8 mouse cellular contexts compared by ENCODE assay signal in genomic region chr2:32876490-32877302, GRCm38 (mm10). TPM values are rescaled to one million over a fixed set of nuclear protein-coding genes. Genes with fewer than 3 reads are reported as not detected.
DNase-seq lines count a peak whose midpoint lies in the region; ATAC-seq lines count a peak whose summit lies in the region.

No protein-coding gene starts in this region.

- peak overlapping the region; percentile 95 for H3K27ac ChIP-seq in limb, embryonic 10.5 days

- ATAC-seq in cerebellum, adult (ENCODE audit: insufficient number of reproducible peaks, low FRiP score, low TSS enrichment) = 0 out of 2 replicates have a peak, but pooled peaks have one; percentile 21

- peaks cover 6% of the 10 kb centered on the region for H3K36me3 ChIP-seq in limb, embryonic 10.5 days

- DNase-seq in cerebellum, postnatal 4 days (ENCODE audit: low spot score in 2 of 2) = no peak
- DNase-seq in urinary bladder, adult 2 months (ENCODE audit: low spot score) = peak; percentile 36
- no peak for DNase-seq in urinary bladder, adult 18-20 months (ENCODE audit: low spot score in 2 of 2)
- DNase-seq in limb, embryonic 10.5 days (ENCODE audit: low spot score) = peak; percentile 62
- DNase-seq in neural tube, embryonic 10.5 days (ENCODE audit: extremely low spot score, low spot score) = peak; percentile 64
- no peak for DNase-seq in retina, embryonic 14.5 days (ENCODE audit: low spot score)
- no peak for DNase-seq in frontal cortex, postnatal 36 days (ENCODE audit: low spot score in 2 of 2)

- H3K4me3 ChIP-seq in limb, embryonic 10.5 days = peak overlapping the region; percentile 74

- WGBS in limb, embryonic 10.5 days = 3% methylated on average over 20 of the region's 20 CpGs

- H3K4me1 ChIP-seq in limb, embryonic 10.5 days = peaks cover 76% of the 10 kb centered on the region

- H3K27me3 ChIP-seq in limb, embryonic 10.5 days (ENCODE audit: low read depth, poor library complexity, severe bottlenecking) = no peaks in the 10 kb centered on the region

- no peaks in the 10 kb centered on the region for H3K9me3 ChIP-seq in limb, embryonic 10.5 days (replicated peaks)

RNA-seq across cellular contexts. Expression of gene Fam129b, which starts 0.8 kb away (rescaled TPM):
- polyA plus RNA-seq in urinary bladder, adult 2 months (2012; rRNA removed) = 99.6 and 102 TPM in 2 replicates
- polyA plus RNA-seq in limb, embryonic 10.5 days (2016; fragmentation: Nextera tagmentation; extraction: Ambion mirVana) = 40.9 and 47.9 TPM in 2 replicates

RNA-seq across cellular contexts. Expression of gene Stxbp1, which starts 29.7 kb away (rescaled TPM):
- 15.8 and 19.8 TPM in 2 replicates for polyA plus RNA-seq in urinary bladder, adult 2 months (2012; rRNA removed)
- 10.9 and 12.9 TPM in 2 replicates for polyA plus RNA-seq in limb, embryonic 10.5 days (2016; fragmentation: Nextera tagmentation; extraction: Ambion mirVana)

Comparison
In these comparisons a context has a peak if more than half of its experiments do, and no peak if none do; other contexts are left out.
1. DNase-seq: peak in urinary bladder, adult 2 months (single experiment), limb, embryonic 10.5 days (single experiment) and neural tube, embryonic 10.5 days (single experiment); none in cerebellum, postnatal 4 days (0 of 2), urinary bladder, adult 18-20 months (0 of 2), retina, embryonic 14.5 days (single experiment) and frontal cortex, postnatal 36 days (0 of 2).